Mouse (Mus musculus) liver, embryonic 16.5 days (tissue): ENCODE results near the gene Atp5b. TPM values are rescaled to one million over a fixed set of nuclear protein-coding genes. Genes with fewer than 3 reads are reported as not detected.
"Not testable (repeated sequence)": the region's sequence is repeated elsewhere in the genome, so short reads cannot be mapped to it uniquely, and the experiment has no call there.

Experiments
- ATAC-seq: fragments of 200-750 bp; cut with Nextera tagmentation; 2 replicates; pipeline ENCODE4 v1.8.0; 2017; ENCODE audit warnings: low read depth, mild to moderate bottlenecking, moderate number of reproducible peaks, moderate library complexity
- H3K27ac ChIP-seq: fragments of 300-500 bp; sonication (generic); 2 replicates; pipeline ENCODE4 v1.5.1; 2014; ENCODE audit warnings: mild to moderate bottlenecking, low read length
- H3K27me3 ChIP-seq: fragments of 300-500 bp; sonication (generic); 2 replicates; pipeline ENCODE4 v1.6.1; 2014; ENCODE audit warnings: low read depth, low read length, mixed read lengths; ENCODE audit not compliant: control insufficient read depth, insufficient read depth
- H3K36me3 ChIP-seq: fragments of 300-500 bp; sonication (generic); 2 replicates; pipeline ENCODE4 v1.6.1; 2014; ENCODE audit warnings: mild to moderate bottlenecking; ENCODE audit not compliant: control insufficient read depth, insufficient read depth
- H3K4me1 ChIP-seq: fragments of 300-500 bp; sonication (generic); 2 replicates; pipeline ENCODE4 v1.6.1; 2014; ENCODE audit warnings: low read depth, low read length, mixed read lengths; ENCODE audit not compliant: control insufficient read depth
- H3K4me2 ChIP-seq: fragments of 300-500 bp; sonication (generic); 2 replicates; pipeline ENCODE4 v1.6.1; 2014; ENCODE audit warnings: low read depth, low read length, mixed read lengths
- H3K4me3 ChIP-seq: fragments of 300-500 bp; sonication (generic); 2 replicates; pipeline ENCODE4 v1.5.1; 2014; ENCODE audit warnings: low read depth, mild to moderate bottlenecking, low read length
- H3K9ac ChIP-seq: fragments of 300-500 bp; sonication (generic); 2 replicates; pipeline ENCODE4 v1.6.1; 2014; ENCODE audit warnings: low read depth, low read length
- H3K9me3 ChIP-seq: fragments of 300-500 bp; sonication (generic); replicated peaks from 2 replicates; pipeline ENCODE4 v1.6.1; 2016; ENCODE audit warnings: low read length; ENCODE audit not compliant: control insufficient read depth
- WGBS: fragments of 180-500 bp; shearing (Covaris S2); extraction: QIAGEN DNeasy Blood & Tissue Kit; methylation state at CpG from one replicate; pipeline ENCODE4 v1.1.7; 2014; ENCODE audit not compliant: insufficient replicate concordance; 5-methylcytosine and 5-hydroxymethylcytosine counted together
- polyA plus RNA-seq: library from polyadenylated mRNA; unstranded; fragments of >200 nt; fragmentation: Nextera tagmentation; extraction: Ambion mirVana; gene quantifications from 2 replicates; pipeline ENCODE4 v1.2.1, GENCODE M21; 2015

The Atp5b gene
- polyA plus RNA-seq, 1 experiment from 2014 or later = 1,845 TPM

GRCm38 (mm10) chr10:128043041-128043835, 39.8 kb upstream of the Atp5b start:
- Histone ChIP-seq H3K4me2 (no peak overlapping the region), H3K27ac (0 out of 2 replicates have a peak overlapping the region, but pooled peaks have one; percentile 5), H3K9me3 (no peaks in the 10 kb centered on the region), H3K27me3 (no peaks in the 10 kb centered on the region), H3K4me1 (peaks cover 29% of the 10 kb centered on the region), H3K36me3 (peaks cover 54% of the 10 kb centered on the region), H3K9ac (no peak overlapping the region), H3K4me3 (no peak overlapping the region)
- no peak for ATAC-seq
- WGBS = 51% methylated on average over 3 of the region's 3 CpGs

- H3K4me1 ChIP-seq = peaks cover 7% of the 10 kb centered on the region
- H3K27me3 ChIP-seq = no peaks in the 10 kb centered on the region
- H3K4me2 ChIP-seq = no peak overlapping the region
- no peaks in the 10 kb centered on the region for H3K9me3 ChIP-seq
- peaks cover 57% of the 10 kb centered on the region for H3K36me3 ChIP-seq
- ATAC-seq = no peak
- WGBS = 93% methylated on average over 8 of the region's 8 CpGs
- no peak overlapping the region for H3K27ac ChIP-seq
- H3K4me3 ChIP-seq = no peak overlapping the region
- no peak overlapping the region for H3K9ac ChIP-seq
Observed at GRCm38 (mm10) chr10:128048157-128048556, 34.9 kb upstream of the Atp5b start.

GRCm38 (mm10) chr10:128049741-128050140, 33.3 kb upstream of the Atp5b start:
- H3K36me3 ChIP-seq = peaks cover 50% of the 10 kb centered on the region
- H3K27ac ChIP-seq = no peak overlapping the region
- no peak overlapping the region for H3K9ac ChIP-seq
- H3K27me3 ChIP-seq = no peaks in the 10 kb centered on the region
- no peak for ATAC-seq
- no peak overlapping the region for H3K4me3 ChIP-seq
- no peaks in the 10 kb centered on the region for H3K9me3 ChIP-seq
- 88% methylated on average over 2 of the region's 2 CpGs for WGBS
- no peak overlapping the region for H3K4me2 ChIP-seq
- H3K4me1 ChIP-seq = peaks cover 2% of the 10 kb centered on the region; the same call in 1 of the 2 replicates

GRCm38 (mm10) chr10:128050355-128050754, 32.7 kb upstream of the Atp5b start:
- ATAC-seq = no peak
- 83% methylated on average over 2 of the region's 2 CpGs for WGBS
- Histone ChIP-seq H3K36me3 (peaks cover 46% of the 10 kb centered on the region), H3K27me3 (no peaks in the 10 kb centered on the region), H3K4me1 (no peaks in the 10 kb centered on the region; the same call in 1 of the 2 replicates), H3K9ac (no peak overlapping the region), H3K9me3 (no peaks in the 10 kb centered on the region), H3K27ac (no peak overlapping the region), H3K4me2 (no peak overlapping the region), H3K4me3 (no peak overlapping the region)

- Histone ChIP-seq H3K27ac (no peak overlapping the region), H3K4me2 (no peak overlapping the region), H3K27me3 (no peaks in the 10 kb centered on the region), H3K36me3 (peaks cover 33% of the 10 kb centered on the region), H3K4me3 (no peak overlapping the region), H3K4me1 (no peaks in the 10 kb centered on the region), H3K9ac (no peak overlapping the region), H3K9me3 (no peaks in the 10 kb centered on the region)
- 87% methylated on average over 5 of the region's 5 CpGs for WGBS
- ATAC-seq = no peak
Observed at GRCm38 (mm10) chr10:128051589-128051988, 31.5 kb upstream of the Atp5b start.

- 85% methylated on average over 1 of the region's 2 CpGs for WGBS
- ATAC-seq, H3K27me3 ChIP-seq: not testable (repeated sequence)
Observed at GRCm38 (mm10) chr10:128052136-128052535, 30.9 kb upstream of the Atp5b start.

GRCm38 (mm10) chr10:128053001-128053400, 30.1 kb upstream of the Atp5b start:
- Histone ChIP-seq H3K27me3 (no peaks in the 10 kb centered on the region), H3K27ac (no peak overlapping the region), H3K36me3 (peaks cover 23% of the 10 kb centered on the region), H3K9me3 (no peaks in the 10 kb centered on the region), H3K4me3 (no peak overlapping the region), H3K9ac (no peak overlapping the region), H3K4me1 (peaks cover 3% of the 10 kb centered on the region), H3K4me2 (no peak overlapping the region)
- 87% methylated on average over 8 of the region's 8 CpGs for WGBS
- no peak for ATAC-seq

More at GRCm38 (mm10) chr10:128052136-128052535, 30.9 kb upstream of the Atp5b start:
- not testable (repeated sequence) for H3K9me3 ChIP-seq, H3K4me1 ChIP-seq, H3K9ac ChIP-seq, H3K4me2 ChIP-seq, H3K27ac ChIP-seq, H3K4me3 ChIP-seq
- peaks cover 29% of the 10 kb centered on the region for H3K36me3 ChIP-seq

GRCm38 (mm10) chr10:128058184-128058583, 24.9 kb upstream of the Atp5b start:
- WGBS = under 1% methylated on average over 18 of the region's 18 CpGs
- H3K27ac ChIP-seq = peak overlapping the region; percentile 97
- no peaks in the 10 kb centered on the region for H3K27me3 ChIP-seq
- no peaks in the 10 kb centered on the region for H3K9me3 ChIP-seq
- peak overlapping the region; percentile 99 for H3K4me2 ChIP-seq
- H3K9ac ChIP-seq = peak overlapping the region; percentile 91
- H3K36me3 ChIP-seq = no peaks in the 10 kb centered on the region
- H3K4me3 ChIP-seq = peak overlapping the region; percentile 93
- ATAC-seq = peak; percentile 2; the same call in 1 of the 2 replicates
- H3K4me1 ChIP-seq = peaks cover 25% of the 10 kb centered on the region

- Histone ChIP-seq H3K4me1 (peaks cover 28% of the 10 kb centered on the region), H3K27ac (peak within 1 kb of the TSS; percentile 97), H3K36me3 (peaks cover 1% of the 10 kb centered on the region; the same call in 1 of the 2 replicates), H3K9ac (peak within 1 kb of the TSS; percentile 91), H3K27me3 (no peaks in the 10 kb centered on the region), H3K4me3 (peak within 1 kb of the TSS; percentile 93), H3K4me2 (peak within 1 kb of the TSS; percentile 99), H3K9me3 (no peaks in the 10 kb centered on the region)
- ATAC-seq = peak; percentile 88
- under 1% methylated on average over 56 of the region's 72 CpGs for WGBS
Observed at GRCm38 (mm10) chr10:128058601-128059151, 24.4 kb upstream of the Atp5b start, which contains the start of gene Ptges3. Gene Ptges3 (plus strand): TSS chr10:128058954.
